Mouse (Mus musculus) CH12.LX (cell line): ENCODE measurements around the gene Zfp697. TPM values are rescaled to one million over a fixed set of nuclear protein-coding genes. Genes with fewer than 3 reads are reported as not detected.
A peak's percentile ranks its signal among the peaks of the same experiment; 100 is the strongest.

Experiments
- DNase-seq: peaks from one replicate; pipeline ENCODE4 v3.0.0-alpha.2; 2013; ENCODE audit errors: extremely low read depth
- H3K27ac ChIP-seq: 2 replicates; pipeline ENCODE4 v1.5.1; 2012; ENCODE audit warnings: low read depth, mild to moderate bottlenecking, control low read depth, moderate library complexity; ENCODE audit not compliant: insufficient read depth
- H3K27me3 ChIP-seq: replicated peaks from 2 replicates; pipeline ENCODE3; 2012; ENCODE audit warnings: inconsistent platforms
- H3K36me3 ChIP-seq, 2 experiments: replicated peaks in 1 of 2; 2 replicates each; pipeline versions ENCODE3 to v1.6.1; 2012; ENCODE audit warnings: inconsistent platforms in 1 of 2, low read length in 1 of 2, mild to moderate bottlenecking in 1 of 2, mixed read lengths in 1 of 2, moderate library complexity in 1 of 2; ENCODE audit not compliant: control insufficient read depth in 1 of 2, insufficient read depth in 1 of 2
- H3K4me1 ChIP-seq, 2 experiments: 2 replicates each; pipeline ENCODE4 v1.6.1; 2012; ENCODE audit warnings: inconsistent platforms in 1 of 2, moderate library complexity in 1 of 2; ENCODE audit not compliant: insufficient read depth in 2 of 2, control insufficient read depth in 1 of 2
- H3K4me2 ChIP-seq: 2 replicates; pipeline ENCODE4 v1.6.1; 2012; ENCODE audit warnings: low read depth, mild to moderate bottlenecking, control low read depth; ENCODE audit not compliant: poor library complexity, insufficient read depth, severe bottlenecking
- H3K4me3 ChIP-seq, 3 experiments: fragments of 150-350 bp in 1 of 3; sonication (generic) in 1 of 3; replicated peaks in 1 of 3; 2 replicates each; pipeline versions ENCODE3 to v1.5.1; 2011 to 2012; ENCODE audit warnings: low read depth in 2 of 3, low read length in 2 of 3, mild to moderate bottlenecking in 2 of 3, moderate library complexity in 2 of 3, control low read depth in 1 of 3, improper control_type of control experiment in 1 of 3, inconsistent platforms in 1 of 3, mixed read lengths in 1 of 3; ENCODE audit not compliant: poor library complexity in 1 of 3
- H3K79me2 ChIP-seq: replicated peaks from 2 replicates; pipeline ENCODE4 v1.6.1; 2012; ENCODE audit warnings: mild to moderate bottlenecking, moderate library complexity; ENCODE audit not compliant: control insufficient read depth, poor library complexity, insufficient read depth, severe bottlenecking; ENCODE audit errors: extremely low read depth
- H3K9ac ChIP-seq: 2 replicates; pipeline ENCODE4 v1.6.1; 2012; ENCODE audit warnings: low read depth, mild to moderate bottlenecking, control low read depth, moderate library complexity; ENCODE audit not compliant: insufficient read depth
- H3K9me3 ChIP-seq: replicated peaks from 2 replicates; pipeline ENCODE3; 2012; ENCODE audit warnings: low read length, inconsistent platforms, mixed read lengths
- BHLHE40 ChIP-seq: IDR thresholded peaks from 2 replicates; pipeline ENCODE4 v1.6.1; 2011; ENCODE audit warnings: mild to moderate bottlenecking, low read depth, low read length, improper control_type of control experiment
- CHD1 ChIP-seq: IDR thresholded peaks from 2 replicates; pipeline ENCODE4 v1.6.1; 2012; ENCODE audit warnings: low read depth, low read length, improper control_type of control experiment, inconsistent platforms
- CHD2 ChIP-seq: IDR thresholded peaks from 2 replicates; pipeline ENCODE4 v1.6.1; 2011; ENCODE audit warnings: low read length, improper control_type of control experiment
- CTCF ChIP-seq, 2 experiments: IDR thresholded peaks in 1 of 2; conservative IDR thresholded peaks in 1 of 2; 2 replicates each; pipeline ENCODE4 v1.5.1; 2011 to 2012; ENCODE audit warnings: low read depth in 2 of 2, low read length in 2 of 2, improper control_type of control experiment in 1 of 2, inconsistent platforms in 1 of 2, mild to moderate bottlenecking in 1 of 2, moderate library complexity in 1 of 2
- E2F4 ChIP-seq: IDR thresholded peaks from 2 replicates; pipeline ENCODE4 v1.6.1; 2011; ENCODE audit warnings: low read depth, low read length, improper control_type of control experiment; ENCODE audit not compliant: insufficient replicate concordance
- ELF1 ChIP-seq: IDR thresholded peaks from 2 replicates; pipeline ENCODE4 v1.6.1; 2014; ENCODE audit warnings: low read depth, mild to moderate bottlenecking, inconsistent platforms, low read length, improper control_type of control experiment
- EP300 ChIP-seq: IDR thresholded peaks from 2 replicates; pipeline ENCODE4 v1.6.1; 2011; ENCODE audit warnings: low read length, improper control_type of control experiment
- ETS1 ChIP-seq: conservative IDR thresholded peaks from 2 replicates; pipeline ENCODE4 v1.6.1; 2012; ENCODE audit warnings: low read depth, mild to moderate bottlenecking, inconsistent platforms, low read length, improper control_type of control experiment, moderate library complexity
- GABPA ChIP-seq: IDR thresholded peaks from 2 replicates; pipeline ENCODE4 v1.6.1; 2012; ENCODE audit warnings: low read depth, low read length, improper control_type of control experiment, inconsistent platforms; ENCODE audit not compliant: insufficient replicate concordance
- HCFC1 ChIP-seq: IDR thresholded peaks from 2 replicates; pipeline ENCODE4 v1.6.1; 2012; ENCODE audit warnings: low read depth, mild to moderate bottlenecking, inconsistent platforms, low read length, improper control_type of control experiment
- IRF4 ChIP-seq: IDR thresholded peaks from 2 replicates; pipeline ENCODE4 v1.6.1; 2014; ENCODE audit warnings: low read depth, mild to moderate bottlenecking, inconsistent platforms, low read length, improper control_type of control experiment
- JUN ChIP-seq: IDR thresholded peaks from 2 replicates; pipeline ENCODE4 v1.6.1; 2011; ENCODE audit warnings: low read depth, mild to moderate bottlenecking, low read length, improper control_type of control experiment, moderate library complexity; ENCODE audit not compliant: insufficient read depth
- JUND ChIP-seq: conservative IDR thresholded peaks from 2 replicates; pipeline ENCODE4 v1.6.1; 2011; ENCODE audit warnings: low read depth, low read length, improper control_type of control experiment
- KAT2A ChIP-seq: IDR thresholded peaks from 2 replicates; pipeline ENCODE4 v1.6.1; 2012; ENCODE audit warnings: low read length, improper control_type of control experiment, inconsistent platforms; ENCODE audit not compliant: insufficient replicate concordance
- MAX ChIP-seq: IDR thresholded peaks from 2 replicates; pipeline ENCODE4 v1.6.1; 2011; ENCODE audit warnings: low read length, improper control_type of control experiment
- MAZ ChIP-seq: IDR thresholded peaks from 2 replicates; pipeline ENCODE4 v1.6.1; 2012; ENCODE audit warnings: low read depth, mild to moderate bottlenecking, inconsistent platforms, low read length, improper control_type of control experiment, moderate library complexity
- MEF2A ChIP-seq: IDR thresholded peaks from 2 replicates; pipeline ENCODE4 v1.6.1; 2014; ENCODE audit warnings: low read depth, mild to moderate bottlenecking, inconsistent platforms, low read length, improper control_type of control experiment, borderline replicate concordance
- MYC ChIP-seq: IDR thresholded peaks from 2 replicates; pipeline ENCODE4 v1.6.1; 2011; ENCODE audit warnings: low read depth, mild to moderate bottlenecking, improper control_type of control experiment, low read length
- NELFE ChIP-seq: IDR thresholded peaks from 2 replicates; pipeline ENCODE4 v1.6.1; 2011; ENCODE audit warnings: low read depth, low read length, improper control_type of control experiment
- PAX5 ChIP-seq: IDR thresholded peaks from 2 replicates; pipeline ENCODE4 v1.6.1; 2012; ENCODE audit warnings: low read length, inconsistent platforms, mixed read lengths
- POLR2A ChIP-seq: IDR thresholded peaks from 2 replicates; pipeline ENCODE4 v1.6.1; 2011; ENCODE audit warnings: low read depth, mild to moderate bottlenecking, improper control_type of control experiment, low read length
- POLR2AphosphoS2 ChIP-seq: IDR thresholded peaks from 2 replicates; pipeline ENCODE4 v1.6.1; 2011; ENCODE audit warnings: low read depth, low read length, improper control_type of control experiment
- RAD21 ChIP-seq: IDR thresholded peaks from 2 replicates; pipeline ENCODE4 v1.6.1; 2011; ENCODE audit warnings: low read depth, mild to moderate bottlenecking, low read length, improper control_type of control experiment, moderate library complexity
- SIN3A ChIP-seq: IDR thresholded peaks from 2 replicates; pipeline ENCODE4 v1.6.1; 2012; ENCODE audit warnings: low read length, improper control_type of control experiment, inconsistent platforms
- TBP ChIP-seq: conservative IDR thresholded peaks from 2 replicates; pipeline ENCODE4 v1.6.1; 2011; ENCODE audit warnings: low read depth, low read length, improper control_type of control experiment
- TCF12 ChIP-seq: IDR thresholded peaks from 2 replicates; pipeline ENCODE4 v1.6.1; 2014; ENCODE audit warnings: low read depth, mild to moderate bottlenecking, inconsistent platforms, low read length, improper control_type of control experiment
- UBTF ChIP-seq: IDR thresholded peaks from 2 replicates; pipeline ENCODE4 v1.6.1; 2012; ENCODE audit warnings: low read depth, mild to moderate bottlenecking, inconsistent platforms, low read length, improper control_type of control experiment, moderate library complexity
- USF1 ChIP-seq: IDR thresholded peaks from 2 replicates; pipeline ENCODE4 v1.6.1; 2014; ENCODE audit warnings: low read depth, mild to moderate bottlenecking, inconsistent platforms, low read length, improper control_type of control experiment
- USF2 ChIP-seq: conservative IDR thresholded peaks from 2 replicates; pipeline ENCODE4 v1.6.1; 2011; ENCODE audit warnings: low read depth, low read length, improper control_type of control experiment
- ZC3H11A ChIP-seq: IDR thresholded peaks from 2 replicates; pipeline ENCODE4 v1.6.1; 2012; ENCODE audit warnings: low read depth, mild to moderate bottlenecking, inconsistent platforms, low read length, improper control_type of control experiment
- ZMIZ1 ChIP-seq: IDR thresholded peaks from 2 replicates; pipeline ENCODE4 v1.6.1; 2012; ENCODE audit warnings: low read depth, mild to moderate bottlenecking, inconsistent platforms, low read length, improper control_type of control experiment
- dilution Hi-C: fragments of 300-500 bp; cut with MboI; formaldehyde crosslinking; loops from 2 replicates; pipeline ENCODE4 v1.14.3; 2020; ENCODE audit warnings: low sequenced_read_pairs; ENCODE audit not compliant: extremely low pct_unique_long_range_greater_than_20kb, extremely low pct_ligation_motif_present
- in situ Hi-C: fragments of 300-500 bp; cut with MboI; formaldehyde crosslinking; loops from 3 replicates; pipeline ENCODE4 v1.14.3; 2019; ENCODE audit warnings: low sequenced_read_pairs, low pct_ligation_motif_present, low pct_unique_long_range_greater_than_20kb, mixed read lengths
- polyA plus RNA-seq: library from polyadenylated mRNA; unstranded; fragments of >175 nt; gene quantifications from 2 replicates; pipeline ENCODE4 v1.2.1, GENCODE M21; 2012; ENCODE audit warnings: low read depth; ENCODE audit not compliant: insufficient read length
- total RNA-seq, 2 experiments: library from RNA; depleted of rRNA; stranded (reverse); fragments of 300-350 nt in 1 of 2; fragments of >200 nt in 1 of 2; gene quantifications; 2 replicates each; pipeline ENCODE4 v1.2.3; 2012 to 2014

Zfp697 gene
- total and polyA plus RNA-seq, 3 experiments = not detected

GRCm38 (mm10) chr3:98428449-98428775, 46.2 kb downstream of the Zfp697 start:
- peaks cover 19% of the 10 kb centered on the region for H3K27me3 ChIP-seq
- H3K4me3 ChIP-seq = peak overlapping the region in 2 of 3 experiments; percentile 47 to 58
- H3K4me2 ChIP-seq = peak overlapping the region; percentile 85
- TF ChIP-seq MAZ (no peak), MAX (no peak), CHD1 (no peak), ELF1 (no peak), CHD2 (no peak), UBTF (no peak), ZC3H11A (no peak), NELFE (no peak), USF2 (no peak), PAX5 (no peak), HCFC1 (no peak), EP300 (no peak), JUND (no peak), USF1 (no peak), KAT2A (no peak), ZMIZ1 (no peak), TBP (no peak), TCF12 (no peak)
- DNase-seq = no peak
- H3K79me2 ChIP-seq = no peaks in the 10 kb centered on the region
- no peaks in the 10 kb centered on the region for H3K9me3 ChIP-seq
- H3K27ac ChIP-seq = no peak overlapping the region
- no peaks in the 10 kb centered on the region for H3K36me3 ChIP-seq
- peaks cover 15 to 45% of the 10 kb centered on the region in 2 experiments for H3K4me1 ChIP-seq
- dilution Hi-C loops = no loop called here
- H3K9ac ChIP-seq = no peak overlapping the region
- in situ Hi-C loops = no loop called here

- in situ Hi-C loops (no loop called here), dilution Hi-C loops (no loop called here)
- peaks cover 19% of the 10 kb centered on the region for H3K27me3 ChIP-seq
- TF ChIP-seq KAT2A = no peak
- TF ChIP-seq SIN3A = 0 out of 2 replicates have a peak, but pooled peaks have one; percentile 43
- TF ChIP-seq GABPA = no peak
- TF ChIP-seq USF1 = no peak
- no peak for TF ChIP-seq TBP
- TF ChIP-seq RAD21 = no peak
- TF ChIP-seq MAX = no peak
- peak; percentile 26; the same call in 1 of the 2 replicates for TF ChIP-seq MEF2A
- 0 out of 2 replicates have a peak, but pooled peaks have one; percentile 17 for TF ChIP-seq IRF4
- TF ChIP-seq JUN = no peak
- TF ChIP-seq EP300 = 0 out of 2 replicates have a peak, but pooled peaks have one; percentile 21
- TF ChIP-seq UBTF = no peak
- TF ChIP-seq JUND = no peak
- peak; percentile 30; the same call in 1 of the 2 replicates for TF ChIP-seq ELF1
- TF ChIP-seq POLR2AphosphoS2 = no peak
- 0 out of 2 replicates have a peak, but pooled peaks have one; percentile 20 for TF ChIP-seq BHLHE40
- TF ChIP-seq MYC = no peak
- TF ChIP-seq POLR2A = no peak
- TF ChIP-seq E2F4 = no peak
- no peak for TF ChIP-seq USF2
- no peak for TF ChIP-seq ZC3H11A
- no peak for TF ChIP-seq NELFE
- TF ChIP-seq TCF12 = no peak
- TF ChIP-seq ETS1 = peak; percentile 52; the same call in 1 of the 2 replicates
- TF ChIP-seq CTCF (conservative IDR thresholded peaks at IDR 0.05 in 1 of 2, IDR thresholded peaks at IDR 0.05 in 1 of 2; ENCODE audit: low read depth in 2 of 2, low read length in 2 of 2) = no peak
Observed at GRCm38 (mm10) chr3:98428928-98429525, 46.8 kb downstream of the Zfp697 start.

More at GRCm38 (mm10) chr3:98428928-98429525, 46.8 kb downstream of the Zfp697 start:
- Histone ChIP-seq H3K4me1 (peaks cover 15 to 45% of the 10 kb centered on the region in 2 experiments), H3K4me2 (peak overlapping the region; percentile 85), H3K4me3 (no peak overlapping the region), H3K27ac (no peak overlapping the region), H3K36me3 (no peaks in the 10 kb centered on the region), H3K9me3 (no peaks in the 10 kb centered on the region), H3K79me2 (no peaks in the 10 kb centered on the region), H3K9ac (no peak overlapping the region)
- peak; percentile 56 for DNase-seq
